Mouse (Mus musculus) megakaryocyte, embryonic 14.5 days (primary cell): ENCODE results near the gene Sf3b2. TPM values are rescaled to one million over a fixed set of nuclear protein-coding genes. Genes with fewer than 3 reads are reported as not detected.
A peak's percentile ranks its signal among the peaks of the same experiment; 100 is the strongest.

Experiments
- H3K27me3 ChIP-seq: replicated peaks from 2 replicates; pipeline ENCODE3; 2012; ENCODE audit warnings: inconsistent platforms
- H3K36me3 ChIP-seq: replicated peaks from 2 replicates; pipeline ENCODE3; 2012; ENCODE audit warnings: low read length, inconsistent platforms, mixed read lengths
- H3K4me1 ChIP-seq: 2 replicates; pipeline ENCODE4 v1.6.1; 2012; ENCODE audit warnings: inconsistent platforms
- H3K4me3 ChIP-seq: replicated peaks from 2 replicates; pipeline ENCODE3; 2012; ENCODE audit warnings: moderate library complexity, mild to moderate bottlenecking, inconsistent platforms
- H3K9me3 ChIP-seq: 2 replicates; pipeline ENCODE4 v1.6.1; 2012; ENCODE audit warnings: inconsistent platforms
- FLI1 ChIP-seq: IDR thresholded peaks from 2 replicates; pipeline ENCODE4 v1.6.1; 2012; ENCODE audit warnings: low read length, inconsistent platforms, mixed read lengths
- GATA1 ChIP-seq: IDR thresholded peaks from 3 replicates; pipeline ENCODE4 v1.6.1; 2012; ENCODE audit warnings: mixed read lengths, low read length, inconsistent platforms, borderline replicate concordance
- polyA plus RNA-seq: library from polyadenylated mRNA; stranded (reverse); fragments of >175 nt; gene quantifications from 2 replicates; pipeline ENCODE4 v1.2.3, GENCODE M21; 2012; ENCODE audit warnings: low replicate concordance; ENCODE audit not compliant: insufficient read depth

The Sf3b2 gene
- polyA plus RNA-seq, 1 experiment = 158 TPM

DNA sequence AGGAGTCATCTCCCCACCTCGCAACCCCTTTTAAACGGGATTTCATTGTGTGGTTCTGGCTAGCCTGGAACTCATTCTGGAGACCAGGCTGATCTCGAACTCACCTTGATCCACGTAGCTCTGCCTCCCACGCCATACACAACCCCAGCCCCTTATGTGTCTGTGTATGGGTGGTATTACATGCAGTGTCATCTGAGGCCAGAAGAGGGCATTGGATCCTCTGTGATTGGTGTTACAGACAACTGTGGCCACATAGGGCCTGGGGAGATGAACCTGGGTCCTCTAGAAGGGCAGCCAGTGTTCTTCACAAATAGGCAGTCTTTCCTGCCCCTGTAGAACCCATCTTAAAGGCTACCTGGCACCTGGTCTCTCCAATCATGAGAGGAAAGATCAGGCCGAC, 11.0 kb upstream of the Sf3b2 start:
- H3K4me3 ChIP-seq = no peak overlapping the region
- peaks cover 32% of the 10 kb centered on the region for H3K27me3 ChIP-seq
- TF ChIP-seq GATA1 = no peak
- no peak for TF ChIP-seq FLI1
- no peaks in the 10 kb centered on the region for H3K36me3 ChIP-seq
- peaks cover 18% of the 10 kb centered on the region for H3K9me3 ChIP-seq
- H3K4me1 ChIP-seq = peaks cover 34% of the 10 kb centered on the region

DNA sequence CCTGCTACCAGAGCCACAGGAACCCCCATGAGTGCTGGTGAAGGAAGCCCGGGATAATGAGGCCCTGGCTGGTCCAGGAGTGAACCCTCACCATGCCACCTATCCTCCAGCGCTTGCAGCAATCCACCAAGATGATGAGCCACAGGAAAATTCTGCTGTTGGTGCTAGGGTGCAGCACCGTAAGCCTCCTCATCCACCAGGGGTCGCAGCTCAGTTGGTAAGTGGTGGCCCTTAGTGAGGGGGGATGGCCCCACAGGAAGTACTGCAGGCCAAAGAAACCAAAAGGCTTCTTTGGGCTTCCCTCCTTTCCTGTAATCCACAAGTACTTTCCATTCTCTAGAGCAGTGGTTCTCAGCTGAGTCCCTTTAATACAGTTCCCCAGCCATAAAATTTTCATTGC, 7.2 kb upstream of the Sf3b2 start:
- Histone ChIP-seq H3K27me3 (peaks cover 47% of the 10 kb centered on the region), H3K36me3 (no peaks in the 10 kb centered on the region), H3K4me3 (no peak overlapping the region), H3K4me1 (peaks cover 44% of the 10 kb centered on the region), H3K9me3 (peaks cover 12% of the 10 kb centered on the region)
- no peak for TF ChIP-seq FLI1

DNA sequence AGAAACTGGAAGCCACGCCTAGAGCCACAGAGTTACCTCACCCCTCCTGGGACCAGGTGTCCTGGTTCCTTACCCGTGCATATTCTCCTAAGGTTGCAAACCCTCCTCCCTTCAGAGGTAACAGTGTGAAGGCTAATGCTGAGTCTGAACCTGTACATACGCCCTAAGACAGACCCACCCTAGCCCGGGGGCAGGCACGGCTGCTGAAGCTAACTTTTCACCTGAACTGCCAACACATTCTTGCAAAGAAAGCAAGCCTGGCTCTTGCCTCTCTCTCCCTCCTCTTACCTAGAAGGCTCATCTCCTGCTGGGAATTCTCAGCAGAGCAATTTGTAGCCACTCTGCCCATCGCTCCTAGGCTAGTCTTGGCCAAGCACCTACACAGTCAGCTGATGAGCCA, 5.3 kb upstream of the Sf3b2 start:
- Histone ChIP-seq H3K36me3 (no peaks in the 10 kb centered on the region), H3K4me1 (peaks cover 52% of the 10 kb centered on the region), H3K27me3 (peaks cover 32% of the 10 kb centered on the region), H3K9me3 (no peaks in the 10 kb centered on the region), H3K4me3 (no peak overlapping the region)
- no peak for TF ChIP-seq GATA1
- TF ChIP-seq FLI1 = no peak

DNA sequence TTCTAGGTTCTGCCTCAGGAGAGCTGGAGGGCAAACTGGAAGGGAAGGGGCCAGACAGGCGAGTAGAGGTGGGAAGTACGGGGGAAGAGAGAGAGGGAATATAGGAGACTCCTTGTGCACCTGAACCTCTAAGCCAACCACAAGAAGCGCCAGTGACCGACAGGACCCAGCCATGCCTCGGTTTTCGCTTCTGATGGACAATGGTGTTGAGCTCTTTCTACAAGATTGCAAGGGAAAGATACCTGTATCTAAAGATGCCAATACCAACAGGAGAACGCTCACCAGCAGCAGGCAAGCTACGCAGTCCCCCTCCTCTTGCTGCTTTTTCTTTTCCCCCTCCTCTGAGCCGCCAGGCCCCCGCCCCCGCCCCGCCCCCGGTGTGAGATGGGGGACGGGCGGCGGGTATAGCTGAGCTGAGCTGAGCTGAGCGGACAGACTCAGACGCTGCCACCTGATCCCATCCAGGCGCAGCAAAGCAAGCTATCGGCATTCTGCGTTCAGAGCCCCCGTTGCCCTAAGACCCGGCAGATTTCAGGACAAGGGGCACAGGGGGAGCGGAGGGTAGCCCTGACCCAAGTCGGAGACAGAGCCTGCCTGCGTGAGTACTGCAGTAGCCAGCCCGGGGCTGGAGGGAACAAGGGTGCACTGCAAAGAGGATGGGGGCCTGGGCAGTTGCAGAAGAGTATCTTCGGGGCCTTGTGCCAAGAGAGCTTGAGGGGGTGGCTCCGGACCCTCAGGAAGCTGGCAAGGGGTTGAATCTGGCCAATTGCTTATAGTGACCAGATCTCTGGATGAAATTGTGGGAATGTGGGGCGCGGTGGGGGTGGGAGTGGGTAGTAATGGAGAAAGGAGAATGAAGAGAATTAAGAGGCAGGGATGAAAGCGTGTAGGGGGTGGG, 2.9 kb upstream of the Sf3b2 start, which contains the start of gene Gal3st3:
Gene Gal3st3 (plus strand): TSS at position 429 of the 898 bp plus-strand sequence.
- Histone ChIP-seq H3K4me3 (no peak within 1 kb of the TSS), H3K4me1 (peaks cover 56% of the 10 kb centered on the region), H3K9me3 (no peaks in the 10 kb centered on the region), H3K36me3 (peaks cover 11% of the 10 kb centered on the region), H3K27me3 (peaks cover 27% of the 10 kb centered on the region)
- no peak for TF ChIP-seq FLI1
- no peak for TF ChIP-seq GATA1

DNA sequence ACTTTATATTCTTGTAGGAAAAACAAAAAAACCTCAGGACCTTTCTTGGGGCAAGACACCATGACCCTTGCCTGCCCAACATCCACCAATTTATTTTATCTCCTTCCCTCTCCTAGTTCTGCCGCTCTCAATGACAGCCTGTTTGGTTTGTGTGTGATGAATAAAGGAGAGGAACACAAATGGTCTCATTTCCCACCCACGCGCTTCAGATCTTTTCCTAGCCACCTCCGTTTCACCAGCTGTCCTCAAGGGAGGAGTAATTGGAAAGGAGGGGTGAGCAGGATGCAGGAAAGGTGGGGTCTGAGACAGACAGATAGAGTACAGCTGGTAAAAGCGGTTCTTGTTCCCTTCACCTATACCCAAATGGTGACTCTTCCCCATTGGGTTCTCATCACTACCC, 1.4 kb upstream of the Sf3b2 start:
- peaks cover 46% of the 10 kb centered on the region for H3K4me1 ChIP-seq
- H3K4me3 ChIP-seq = no peak overlapping the region

DNA sequence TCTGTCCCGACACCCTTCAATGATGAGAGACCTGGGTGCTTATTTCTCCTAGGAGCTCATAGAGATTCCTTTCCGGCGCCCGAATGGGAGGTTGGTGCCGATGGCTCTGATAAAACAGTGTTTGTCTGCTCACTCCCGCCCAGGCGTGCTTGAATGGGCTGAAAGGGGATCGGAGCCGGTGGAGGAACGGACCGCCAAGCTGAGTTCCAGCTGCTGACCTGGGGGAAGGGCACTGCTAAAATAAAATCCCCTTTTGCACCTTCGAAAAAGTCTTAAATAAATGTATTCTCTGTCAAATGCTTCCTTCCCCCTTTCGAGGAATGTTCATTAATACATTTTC, 451 bp upstream of the Sf3b2 start:
- H3K4me1 ChIP-seq = peaks cover 45% of the 10 kb centered on the region
- no peak for TF ChIP-seq GATA1
- TF ChIP-seq FLI1 = no peak
- no peaks in the 10 kb centered on the region for H3K9me3 ChIP-seq
- peaks cover 36% of the 10 kb centered on the region for H3K36me3 ChIP-seq
- peaks cover 24% of the 10 kb centered on the region for H3K27me3 ChIP-seq
- peak overlapping the region; percentile 98 for H3K4me3 ChIP-seq

More for the DNA sequence above, 1.4 kb upstream of the Sf3b2 start:
- TF ChIP-seq FLI1 = no peak
- no peak for TF ChIP-seq GATA1
- Histone ChIP-seq H3K27me3 (peaks cover 27% of the 10 kb centered on the region), H3K9me3 (no peaks in the 10 kb centered on the region), H3K36me3 (peaks cover 26% of the 10 kb centered on the region)

DNA sequence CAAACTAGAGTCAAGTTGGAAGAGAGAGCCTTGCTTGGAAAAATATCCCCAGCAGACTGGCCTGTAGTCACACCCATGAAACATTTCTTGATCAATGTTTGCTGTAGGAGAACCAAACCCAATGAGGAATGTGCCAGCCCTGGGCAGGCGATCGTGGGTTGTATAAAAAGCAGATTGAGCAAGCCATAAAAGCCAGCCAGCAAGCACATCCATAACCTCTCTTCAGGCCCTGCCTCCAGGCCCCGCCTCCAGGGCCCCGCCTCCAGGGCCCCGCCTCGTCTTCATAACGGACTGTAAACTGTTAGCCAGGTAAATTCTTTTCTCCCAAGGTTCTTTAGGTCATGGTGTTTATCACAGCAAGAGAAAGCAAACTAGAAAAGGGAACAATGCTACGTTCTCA, 16.9 kb downstream of the Sf3b2 start:
- Histone ChIP-seq H3K9me3 (no peaks in the 10 kb centered on the region), H3K27me3 (no peaks in the 10 kb centered on the region), H3K4me1 (peaks cover 33% of the 10 kb centered on the region), H3K4me3 (no peak overlapping the region), H3K36me3 (peaks cover 92% of the 10 kb centered on the region)
- TF ChIP-seq FLI1 (no peak), GATA1 (no peak)

DNA sequence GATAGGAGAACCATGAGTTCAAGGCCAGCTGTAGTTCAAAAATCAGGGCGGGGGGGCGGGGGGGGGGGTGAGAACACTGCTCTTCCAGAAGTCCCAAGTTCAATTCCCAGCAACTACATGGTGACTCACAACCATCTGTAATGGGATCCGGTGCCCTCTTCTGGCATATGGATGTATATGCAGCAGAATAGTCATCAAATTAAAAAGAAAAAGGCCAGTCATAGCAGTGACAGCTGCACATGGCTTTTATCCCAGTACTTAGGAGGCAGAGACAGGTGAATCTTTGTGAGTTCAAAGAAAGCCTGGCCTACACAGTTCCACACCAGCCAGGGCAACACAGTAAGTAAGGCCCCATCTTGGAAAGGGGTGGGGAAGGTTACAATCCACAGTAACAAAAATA, 18.1 kb downstream of the Sf3b2 start:
- no peak overlapping the region for H3K4me3 ChIP-seq
- H3K9me3 ChIP-seq = no peaks in the 10 kb centered on the region
- H3K27me3 ChIP-seq = no peaks in the 10 kb centered on the region
- peaks cover 33% of the 10 kb centered on the region for H3K4me1 ChIP-seq
- TF ChIP-seq GATA1 (no peak), FLI1 (no peak)
- H3K36me3 ChIP-seq = peaks cover 80% of the 10 kb centered on the region

DNA sequence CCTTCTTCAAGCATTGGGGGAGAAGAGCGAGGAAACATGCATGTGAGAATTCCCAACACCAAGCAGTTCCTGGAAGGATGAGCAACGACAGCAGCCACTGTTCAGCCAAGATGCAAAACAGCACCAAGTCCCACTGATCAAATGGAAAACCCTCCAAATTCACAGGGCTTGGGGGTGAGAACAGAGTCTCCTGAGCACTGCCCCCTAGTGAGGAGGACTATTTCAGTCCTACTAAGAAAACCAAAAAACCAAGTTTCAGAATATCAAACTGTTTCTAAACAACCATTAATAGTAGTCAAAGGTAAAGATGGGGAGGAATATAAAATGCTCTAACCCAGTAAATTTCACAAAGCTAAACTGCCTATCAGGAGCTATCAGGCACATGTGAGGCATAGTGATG, 18.7 kb downstream of the Sf3b2 start:
- no peaks in the 10 kb centered on the region for H3K9me3 ChIP-seq
- TF ChIP-seq GATA1 = no peak
- TF ChIP-seq FLI1 = no peak
- H3K4me3 ChIP-seq = no peak overlapping the region
- H3K36me3 ChIP-seq = peaks cover 75% of the 10 kb centered on the region
- peaks cover 37% of the 10 kb centered on the region for H3K4me1 ChIP-seq
- H3K27me3 ChIP-seq = no peaks in the 10 kb centered on the region

DNA sequence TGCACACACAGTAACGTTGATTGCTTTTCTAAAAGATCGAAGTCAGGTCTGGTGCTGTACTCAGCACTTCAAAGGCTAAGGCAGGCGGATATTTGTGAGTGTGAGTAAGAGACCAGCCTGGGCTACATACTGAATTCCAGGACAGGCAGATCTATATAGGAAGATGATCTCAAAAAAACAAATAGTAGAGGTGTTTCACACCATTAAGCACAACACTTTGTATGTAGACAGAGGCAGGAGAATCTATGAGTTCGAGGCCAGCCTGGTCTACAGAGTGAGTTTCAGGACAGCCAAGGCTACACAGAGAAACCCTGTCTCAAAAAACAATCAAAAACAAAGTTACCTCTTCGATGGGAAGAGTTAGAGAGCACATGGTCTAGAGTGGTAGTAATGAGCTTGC, 19.5 kb downstream of the Sf3b2 start:
- TF ChIP-seq FLI1 = no peak
- no peak for TF ChIP-seq GATA1
- H3K4me1 ChIP-seq = peaks cover 37% of the 10 kb centered on the region
- no peaks in the 10 kb centered on the region for H3K27me3 ChIP-seq
- H3K4me3 ChIP-seq = no peak overlapping the region
- H3K36me3 ChIP-seq = peaks cover 67% of the 10 kb centered on the region
- no peaks in the 10 kb centered on the region for H3K9me3 ChIP-seq
